Mouse (Mus musculus) liver, embryonic 16.5 days (tissue): ENCODE results near the gene Hoxd9. TPM values are rescaled to one million over a fixed set of nuclear protein-coding genes. Genes with fewer than 3 reads are reported as not detected.

Source experiments
- ATAC-seq: fragments of 200-750 bp; cut with Nextera tagmentation; 2 replicates; pipeline ENCODE4 v1.8.0; 2017; ENCODE audit warnings: low read depth, mild to moderate bottlenecking, moderate number of reproducible peaks, moderate library complexity
- H3K27ac ChIP-seq: fragments of 300-500 bp; sonication (generic); 2 replicates; pipeline ENCODE4 v1.5.1; 2014; ENCODE audit warnings: mild to moderate bottlenecking, low read length
- H3K27me3 ChIP-seq: fragments of 300-500 bp; sonication (generic); 2 replicates; pipeline ENCODE4 v1.6.1; 2014; ENCODE audit warnings: low read depth, low read length, mixed read lengths; ENCODE audit not compliant: control insufficient read depth, insufficient read depth
- H3K36me3 ChIP-seq: fragments of 300-500 bp; sonication (generic); 2 replicates; pipeline ENCODE4 v1.6.1; 2014; ENCODE audit warnings: mild to moderate bottlenecking; ENCODE audit not compliant: control insufficient read depth, insufficient read depth
- H3K4me1 ChIP-seq: fragments of 300-500 bp; sonication (generic); 2 replicates; pipeline ENCODE4 v1.6.1; 2014; ENCODE audit warnings: low read depth, low read length, mixed read lengths; ENCODE audit not compliant: control insufficient read depth
- H3K4me2 ChIP-seq: fragments of 300-500 bp; sonication (generic); 2 replicates; pipeline ENCODE4 v1.6.1; 2014; ENCODE audit warnings: low read depth, low read length, mixed read lengths
- H3K4me3 ChIP-seq: fragments of 300-500 bp; sonication (generic); 2 replicates; pipeline ENCODE4 v1.5.1; 2014; ENCODE audit warnings: low read depth, mild to moderate bottlenecking, low read length
- H3K9ac ChIP-seq: fragments of 300-500 bp; sonication (generic); 2 replicates; pipeline ENCODE4 v1.6.1; 2014; ENCODE audit warnings: low read depth, low read length
- H3K9me3 ChIP-seq: fragments of 300-500 bp; sonication (generic); replicated peaks from 2 replicates; pipeline ENCODE4 v1.6.1; 2016; ENCODE audit warnings: low read length; ENCODE audit not compliant: control insufficient read depth
- WGBS: fragments of 180-500 bp; shearing (Covaris S2); extraction: QIAGEN DNeasy Blood & Tissue Kit; methylation state at CpG from one replicate; pipeline ENCODE4 v1.1.7; 2014; ENCODE audit not compliant: insufficient replicate concordance; 5-methylcytosine and 5-hydroxymethylcytosine counted together
- polyA plus RNA-seq: library from polyadenylated mRNA; unstranded; fragments of >200 nt; fragmentation: Nextera tagmentation; extraction: Ambion mirVana; gene quantifications from 2 replicates; pipeline ENCODE4 v1.2.1, GENCODE M21; 2015

Gene Hoxd9
- polyA plus RNA-seq, 1 experiment from 2014 or later = not detected

DNA sequence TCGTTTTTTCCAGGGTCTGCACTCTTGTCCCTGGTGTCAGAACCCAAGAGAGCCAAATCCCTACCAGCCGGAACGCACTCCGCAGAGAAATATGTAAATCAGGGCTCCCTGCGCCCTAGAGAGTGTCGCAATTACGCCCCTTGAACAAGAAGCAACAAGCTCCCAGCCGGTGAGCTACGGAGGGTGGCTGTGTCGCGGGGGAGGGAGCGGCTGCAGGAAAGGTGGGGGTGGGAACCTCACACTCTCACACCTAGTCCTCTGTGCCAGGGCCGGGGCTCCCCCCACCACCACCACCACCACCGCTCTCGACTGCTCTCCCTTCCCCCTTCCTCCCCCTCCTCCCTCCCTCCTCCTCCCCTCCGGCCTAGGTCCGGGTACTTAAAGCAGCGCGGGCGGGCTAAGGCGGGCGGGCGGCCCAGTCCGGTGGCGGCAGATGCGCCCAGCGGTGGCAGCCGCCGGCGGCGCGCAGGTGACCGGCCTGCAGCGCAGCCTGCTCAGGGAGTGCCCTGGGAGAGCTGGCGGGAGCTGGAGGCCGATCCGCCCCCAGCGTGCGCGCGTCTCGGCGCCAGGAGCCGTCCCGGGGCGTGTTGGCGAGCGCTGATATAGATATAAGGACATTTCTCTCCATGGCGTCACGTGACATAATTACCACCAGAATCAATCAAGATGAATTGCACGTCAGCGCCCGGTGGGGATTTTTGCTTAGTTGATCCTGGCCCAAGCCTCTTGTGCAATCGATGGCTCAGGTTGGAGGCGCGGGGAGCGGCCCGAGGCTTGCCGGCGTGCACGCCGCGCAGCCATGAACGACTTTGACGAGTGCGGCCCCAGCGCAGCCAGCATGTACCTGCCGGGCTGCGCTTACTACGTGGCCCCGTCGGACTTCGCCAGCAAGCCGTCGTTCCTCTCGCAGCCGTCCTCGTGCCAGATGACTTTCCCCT, 15.7 kb upstream of the Hoxd9 start:
- Histone ChIP-seq H3K4me3 (no peak overlapping the region; the same call in 1 of the 2 replicates), H3K9ac (no peak overlapping the region), H3K36me3 (no peaks in the 10 kb centered on the region), H3K9me3 (no peaks in the 10 kb centered on the region), H3K27ac (no peak overlapping the region), H3K4me2 (no peak overlapping the region), H3K27me3 (peaks cover 92% of the 10 kb centered on the region), H3K4me1 (peaks cover 3% of the 10 kb centered on the region)
- under 1% methylated on average over 73 of the region's 78 CpGs for WGBS
- no peak for ATAC-seq

DNA sequence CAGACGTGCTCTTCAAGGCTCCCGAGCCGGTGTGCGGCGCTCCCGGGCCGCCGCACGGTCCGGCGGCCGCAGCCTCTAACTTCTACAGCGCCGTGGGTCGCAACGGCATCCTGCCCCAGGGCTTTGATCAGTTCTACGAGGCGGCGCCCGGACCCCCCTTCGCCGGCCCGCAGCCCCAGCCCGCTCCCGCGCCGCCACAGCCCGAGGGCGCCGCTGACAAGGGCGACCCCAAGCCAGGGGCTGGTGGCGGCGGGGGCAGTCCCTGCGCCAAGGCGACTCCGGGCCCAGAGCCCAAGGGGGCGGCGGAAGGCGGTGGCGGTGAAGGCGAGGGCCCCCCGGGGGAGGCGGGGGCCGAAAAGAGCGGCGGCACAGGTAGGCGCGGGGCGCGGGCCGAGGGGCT, 14.7 kb upstream of the Hoxd9 start:
- H3K27ac ChIP-seq = no peak overlapping the region
- peaks cover 3% of the 10 kb centered on the region for H3K4me1 ChIP-seq
- no peak overlapping the region for H3K4me3 ChIP-seq
- ATAC-seq = no peak
- 2% methylated on average over 43 of the region's 51 CpGs for whole genome bisulfite sequencing
- H3K9ac ChIP-seq = no peak overlapping the region
- no peaks in the 10 kb centered on the region for H3K9me3 ChIP-seq
- H3K4me2 ChIP-seq = no peak overlapping the region
- H3K27me3 ChIP-seq = peaks cover 94% of the 10 kb centered on the region
- H3K36me3 ChIP-seq = no peaks in the 10 kb centered on the region

DNA sequence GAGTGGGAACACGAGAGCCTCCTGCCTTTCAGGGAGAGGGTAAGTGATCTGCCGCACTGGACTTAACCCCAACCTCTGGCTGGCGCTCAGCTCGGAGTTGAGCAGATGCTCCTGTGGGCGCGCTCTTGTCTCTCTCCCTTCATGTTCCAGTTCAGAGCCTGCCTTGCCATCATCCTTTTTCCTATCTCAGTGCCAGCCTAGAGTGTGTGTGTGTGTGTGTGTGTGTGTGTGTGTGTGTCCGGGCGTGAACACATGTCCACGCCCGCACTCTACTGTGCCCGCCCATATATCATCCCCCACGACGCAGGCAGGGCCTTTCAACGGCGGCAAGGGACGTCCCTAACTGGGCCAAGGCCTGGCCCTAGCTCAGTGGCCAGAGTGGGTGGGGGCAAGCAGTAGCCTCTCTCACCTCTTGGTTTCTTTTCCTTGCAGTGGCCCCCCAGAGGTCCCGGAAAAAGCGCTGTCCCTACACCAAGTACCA, 14.0 kb upstream of the Hoxd9 start:
- H3K27me3 ChIP-seq = peaks cover 95% of the 10 kb centered on the region
- H3K4me2 ChIP-seq = no peak overlapping the region
- H3K36me3 ChIP-seq = no peaks in the 10 kb centered on the region
- H3K4me1 ChIP-seq = peaks cover 3% of the 10 kb centered on the region
- 3% methylated on average over 18 of the region's 18 CpGs for WGBS
- no peak for ATAC-seq
- H3K27ac ChIP-seq = no peak overlapping the region
- no peaks in the 10 kb centered on the region for H3K9me3 ChIP-seq
- no peak overlapping the region for H3K4me3 ChIP-seq
- H3K9ac ChIP-seq = no peak overlapping the region

DNA sequence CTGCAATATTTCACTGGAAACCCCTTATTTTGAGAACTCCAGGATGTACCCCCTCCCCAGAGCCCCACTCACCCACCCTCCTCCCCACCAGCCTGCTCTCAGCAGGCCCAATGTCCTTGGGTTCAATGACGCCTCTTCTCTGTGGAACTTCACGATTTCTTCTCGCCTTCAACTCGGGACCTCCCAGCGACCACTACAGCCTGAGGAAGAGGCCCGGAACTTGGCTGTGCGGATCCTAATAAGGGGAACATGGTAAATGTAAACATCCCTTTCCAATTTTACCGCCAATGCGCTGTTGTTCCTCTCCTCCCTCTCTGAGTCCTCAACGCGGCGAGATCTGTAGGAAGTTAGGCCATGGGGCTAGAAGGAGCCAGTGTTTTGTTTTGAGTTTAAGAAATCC, 13.4 kb upstream of the Hoxd9 start:
- Histone ChIP-seq H3K27ac (no peak overlapping the region), H3K9ac (no peak overlapping the region), H3K27me3 (peaks cover 94% of the 10 kb centered on the region), H3K4me2 (no peak overlapping the region), H3K4me3 (no peak overlapping the region), H3K4me1 (peaks cover 3% of the 10 kb centered on the region), H3K9me3 (no peaks in the 10 kb centered on the region), H3K36me3 (no peaks in the 10 kb centered on the region)
- ATAC-seq = no peak
- 1% methylated on average over 12 of the region's 12 CpGs for WGBS

DNA sequence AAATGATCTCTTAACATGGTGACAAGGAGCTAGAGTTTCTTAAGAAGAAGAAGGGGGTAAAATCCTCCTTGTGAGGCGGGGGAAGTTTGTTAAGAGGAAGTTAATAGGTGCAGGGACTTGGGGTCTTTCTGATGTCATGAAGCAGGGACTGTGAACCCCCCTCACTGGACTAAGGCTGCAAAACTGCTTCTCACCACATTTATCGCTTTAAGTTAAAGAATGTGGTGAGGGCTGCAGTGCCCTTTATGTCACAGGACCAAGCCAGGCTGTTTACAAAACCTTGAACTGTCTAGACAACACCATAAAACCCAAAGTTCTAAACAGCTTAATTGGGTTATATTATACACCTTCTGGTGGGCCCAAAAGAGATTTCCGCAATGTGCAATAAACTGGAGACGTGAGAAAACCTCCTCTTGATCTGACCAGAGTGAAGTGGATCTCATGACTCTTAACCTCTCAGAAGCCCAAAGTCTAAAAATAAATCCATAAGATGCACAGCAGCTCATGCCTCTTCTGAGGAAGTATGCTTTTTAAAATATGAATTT, 12.4 kb upstream of the Hoxd9 start:
- peaks cover 3% of the 10 kb centered on the region for H3K4me1 ChIP-seq
- H3K27me3 ChIP-seq = peaks cover 94% of the 10 kb centered on the region
- H3K36me3 ChIP-seq = no peaks in the 10 kb centered on the region
- H3K4me2 ChIP-seq = no peak overlapping the region
- no peak overlapping the region for H3K4me3 ChIP-seq
- ATAC-seq = no peak
- no peak overlapping the region for H3K9ac ChIP-seq
- 7% methylated on average over 4 of the region's 4 CpGs for WGBS
- H3K9me3 ChIP-seq = no peaks in the 10 kb centered on the region
- no peak overlapping the region for H3K27ac ChIP-seq

DNA sequence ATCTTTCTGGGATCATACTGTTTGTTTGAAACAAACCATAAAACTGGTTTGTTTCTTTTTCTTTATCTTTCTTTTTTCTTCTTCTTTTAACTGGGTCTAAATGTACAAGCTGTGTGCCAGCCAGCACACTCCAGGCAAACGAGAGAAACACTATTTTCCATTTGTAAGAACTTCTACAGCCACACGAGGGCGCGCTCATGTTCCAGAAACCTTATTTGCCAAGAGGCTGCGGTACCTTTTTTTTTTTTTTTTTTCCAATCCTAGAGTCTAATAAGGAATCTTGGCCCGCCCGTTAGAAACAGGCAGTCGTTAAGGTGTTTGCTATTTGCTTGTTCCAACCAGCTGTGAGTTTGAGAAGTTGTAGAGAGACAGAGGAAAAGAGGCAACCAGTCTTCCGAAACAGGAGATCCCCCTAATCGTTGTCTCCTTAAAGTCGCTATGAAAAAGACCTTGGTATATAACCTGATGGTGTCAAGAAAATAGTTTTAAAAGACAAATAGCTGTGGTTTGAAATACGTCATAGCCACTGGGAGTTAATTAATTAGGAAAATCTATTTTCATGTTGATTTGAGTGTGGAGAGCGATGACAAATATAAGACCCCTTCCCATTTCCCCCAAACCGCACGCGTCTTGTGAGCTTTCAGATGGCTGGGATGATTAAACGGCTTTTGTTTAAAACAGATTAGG, 11.1 kb upstream of the Hoxd9 start:
- Histone ChIP-seq H3K27ac (no peak overlapping the region), H3K4me2 (no peak overlapping the region), H3K9ac (no peak overlapping the region), H3K4me1 (peaks cover 3% of the 10 kb centered on the region), H3K4me3 (no peak overlapping the region), H3K27me3 (peaks cover 91% of the 10 kb centered on the region), H3K36me3 (no peaks in the 10 kb centered on the region), H3K9me3 (no peaks in the 10 kb centered on the region)
- ATAC-seq = no peak
- 5% methylated on average over 17 of the region's 17 CpGs for WGBS

DNA sequence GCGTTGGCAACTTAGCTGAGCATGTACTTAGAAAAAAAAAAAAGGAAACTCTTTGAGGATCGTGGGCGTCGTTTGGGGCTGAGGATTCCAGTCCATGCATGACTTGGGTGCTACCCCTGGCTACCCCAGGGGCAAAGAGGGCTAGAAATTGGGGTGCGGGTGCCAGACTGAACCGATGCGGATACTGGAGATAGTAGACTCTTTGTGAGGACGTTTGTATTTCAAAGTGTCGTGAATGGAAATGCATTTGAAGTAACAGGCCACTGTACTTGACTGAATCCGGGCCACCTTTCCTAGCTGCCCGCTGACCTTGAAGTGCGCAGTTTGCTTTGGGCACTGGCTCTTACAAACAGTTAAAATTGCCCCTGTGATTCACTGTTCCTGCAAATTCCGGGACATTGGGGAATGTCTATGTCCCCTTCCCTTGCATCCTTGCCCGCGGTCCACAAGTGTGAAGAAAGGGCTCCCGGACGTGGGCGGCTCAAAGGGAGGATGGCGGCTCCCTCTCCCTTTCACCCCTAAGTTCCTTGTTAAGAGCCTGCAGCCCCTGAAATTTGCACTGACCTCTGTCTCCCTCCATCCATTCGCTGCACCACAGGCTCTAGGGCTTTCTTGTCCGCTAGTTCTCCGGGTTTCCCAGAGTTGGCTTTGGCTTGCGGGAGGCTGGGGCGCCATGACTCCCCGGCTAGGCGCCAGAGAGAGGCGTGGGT, 10.4 kb upstream of the Hoxd9 start:
- H3K27me3 ChIP-seq = peaks cover 91% of the 10 kb centered on the region

DNA sequence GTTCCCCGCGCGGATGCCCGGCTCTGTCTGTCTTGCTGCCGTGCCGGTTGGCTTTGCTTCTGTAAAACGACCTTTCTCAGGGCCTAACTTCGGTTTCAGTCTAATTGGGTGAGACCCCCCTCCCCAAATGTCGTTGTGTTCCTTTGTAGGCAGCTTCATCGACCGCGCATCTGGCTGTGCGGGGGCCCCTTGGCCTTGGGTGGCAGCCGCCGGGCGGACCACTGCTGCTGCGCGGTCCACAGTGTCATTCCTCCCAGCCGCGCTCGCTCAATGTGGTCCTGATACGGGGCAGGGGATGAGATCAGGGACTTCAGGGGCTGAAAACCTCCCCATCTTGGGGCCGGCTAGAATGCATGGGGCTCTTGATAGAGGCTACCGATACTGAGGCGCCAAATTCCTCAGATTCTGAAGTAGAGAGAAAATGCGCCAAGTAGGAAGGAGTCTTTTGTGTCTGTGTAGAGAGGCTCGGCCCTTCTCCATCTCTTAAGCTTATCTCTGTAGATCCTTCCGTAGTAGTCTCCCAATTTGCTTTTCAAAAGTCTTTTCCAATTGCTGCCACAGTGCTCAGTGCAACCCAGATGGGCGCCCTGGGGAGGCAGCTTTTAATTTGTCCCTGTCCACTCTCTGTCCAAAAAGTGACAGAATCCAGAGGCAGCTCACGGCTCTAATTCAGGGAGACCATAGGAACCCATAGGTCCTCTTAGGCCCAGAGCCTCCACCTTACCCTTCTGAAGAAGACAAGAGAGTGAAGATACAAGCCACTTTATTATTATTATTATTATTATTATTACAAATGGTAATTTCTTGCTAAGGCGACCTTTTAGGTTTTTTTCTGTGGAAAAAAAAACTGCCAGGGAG, 9.6 kb upstream of the Hoxd9 start:
- no peak for ATAC-seq
- no peak overlapping the region for H3K27ac ChIP-seq
- no peaks in the 10 kb centered on the region for H3K9me3 ChIP-seq
- H3K4me3 ChIP-seq = no peak overlapping the region
- H3K9ac ChIP-seq = no peak overlapping the region
- H3K36me3 ChIP-seq = no peaks in the 10 kb centered on the region
- H3K27me3 ChIP-seq = peaks cover 91% of the 10 kb centered on the region
- WGBS = under 1% methylated on average over 31 of the region's 31 CpGs
- no peaks in the 10 kb centered on the region for H3K4me1 ChIP-seq
- H3K4me2 ChIP-seq = no peak overlapping the region

More for the DNA sequence above, 10.4 kb upstream of the Hoxd9 start:
- Histone ChIP-seq H3K4me2 (no peak overlapping the region), H3K27ac (no peak overlapping the region), H3K9ac (no peak overlapping the region), H3K4me1 (peaks cover 3% of the 10 kb centered on the region), H3K4me3 (no peak overlapping the region), H3K36me3 (no peaks in the 10 kb centered on the region), H3K9me3 (no peaks in the 10 kb centered on the region)
- WGBS = 1% methylated on average over 27 of the region's 27 CpGs
- ATAC-seq = no peak
